Mouse (Mus musculus): ENCODE data around the gene Prkag2.

- TF ChIP-seq CTCF (IDR thresholded peaks at IDR 0.05; ENCODE audit: control insufficient read depth, insufficient read depth, insufficient read length) = no peak
- no peak for TF ChIP-seq CEBPB (IDR thresholded peaks at IDR 0.05; ENCODE audit: low read depth)
- no peak for TF ChIP-seq MYOG (IDR thresholded peaks at IDR 0.05; ENCODE audit: control insufficient read depth, extremely low read depth, insufficient read length)
- TF ChIP-seq FOSL1 (IDR thresholded peaks at IDR 0.05; ENCODE audit: insufficient read depth, low read length, poor library complexity, severe bottlenecking) = no peak
- no peak for TF ChIP-seq MAX (IDR thresholded peaks at IDR 0.05)
- TF ChIP-seq MYOD1 (IDR thresholded peaks at IDR 0.05; ENCODE audit: control insufficient read depth, insufficient read length, low read depth) = no peak
- TF ChIP-seq USF1 (IDR thresholded peaks at IDR 0.05; ENCODE audit: low read depth) = no peak
These were observed 147.3 kb downstream of the Prkag2 start for GRCm38 (mm10) chr5:24952842-24953741.
